Mouse (Mus musculus): Measurements from ENCODE around the gene Rabgap1l. TPM values are rescaled to one million over a fixed set of nuclear protein-coding genes. Genes with fewer than 3 reads are reported as not detected.
A peak's percentile ranks its signal among the peaks of the same experiment; 100 is the strongest.

Gene Rabgap1l
- polyA plus RNA-seq, 1 experiment from 2014 or later = 27.0 TPM

DNA sequence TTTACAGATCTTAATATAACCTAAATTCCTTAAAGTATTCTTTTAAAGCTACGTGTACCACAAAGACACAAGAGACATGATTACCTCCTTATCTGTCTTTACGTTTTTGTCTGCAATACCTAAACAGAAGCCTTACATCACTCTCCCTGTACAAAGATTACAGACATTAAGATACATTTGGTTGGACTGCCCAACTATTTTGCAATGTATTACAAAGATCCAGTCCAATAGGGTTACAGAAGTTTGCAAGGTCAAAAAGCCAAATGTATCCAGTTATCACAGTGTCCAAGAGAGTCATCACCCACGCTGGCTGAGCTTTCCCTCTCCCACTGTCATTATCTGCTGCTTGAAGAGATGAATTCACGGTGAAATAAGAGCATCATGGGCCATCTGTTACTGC lies 63.1 kb downstream of the Rabgap1l start:
- no peaks in the 10 kb centered on the region for H3K9me3 ChIP-seq (replicated peaks; ENCODE audit: control insufficient read depth, low read length)
- no peak overlapping the region for H3K4me2 ChIP-seq (ENCODE audit: low read depth, low read length)
- H3K36me3 ChIP-seq (ENCODE audit: control insufficient read depth, insufficient read depth, low read length) = no peaks in the 10 kb centered on the region
- H3K4me3 ChIP-seq (replicated peaks; ENCODE audit: low read length) = no peak overlapping the region
- no peaks in the 10 kb centered on the region for H3K27me3 ChIP-seq (ENCODE audit: control insufficient read depth, insufficient read depth, low read length)
- no peak for ATAC-seq (ENCODE audit: insufficient read depth, low FRiP score)
- no peak overlapping the region for H3K9ac ChIP-seq (ENCODE audit: low read length)
- WGBS = 78% methylated on average over 4 of the region's 4 CpGs
- no peaks in the 10 kb centered on the region for H3K4me1 ChIP-seq (ENCODE audit: control insufficient read depth, insufficient read depth, low read length)
- no peak overlapping the region for H3K27ac ChIP-seq (ENCODE audit: low read length)

DNA sequence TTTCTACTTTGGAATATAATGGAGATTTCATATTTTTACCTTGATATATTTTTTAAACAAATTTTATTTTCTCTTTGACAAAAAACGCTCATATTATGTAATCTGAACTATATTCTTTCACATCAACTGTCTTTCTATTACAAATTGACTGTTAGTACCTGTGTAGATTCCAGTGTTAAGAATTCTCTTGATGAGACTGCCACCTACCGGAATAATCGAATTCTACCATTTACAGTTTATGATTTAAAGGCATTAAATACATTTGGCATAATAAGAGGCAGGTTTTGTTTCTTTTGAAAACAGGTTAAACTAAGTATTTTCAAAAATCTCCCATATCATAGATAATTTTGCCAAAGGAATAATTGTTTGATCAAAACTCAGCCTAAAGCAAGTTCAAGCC lies 75.3 kb downstream of the Rabgap1l start:
- Histone ChIP-seq H3K36me3 (ENCODE audit: control insufficient read depth, insufficient read depth, low read length) (no peaks in the 10 kb centered on the region; the same call in 1 of the 2 replicates), H3K4me3 (replicated peaks; ENCODE audit: low read length) (no peak overlapping the region), H3K9ac (ENCODE audit: low read length) (no peak overlapping the region), H3K9me3 (replicated peaks; ENCODE audit: control insufficient read depth, low read length) (no peaks in the 10 kb centered on the region), H3K4me1 (ENCODE audit: control insufficient read depth, insufficient read depth, low read length) (no peaks in the 10 kb centered on the region), H3K27me3 (ENCODE audit: control insufficient read depth, insufficient read depth, low read length) (no peaks in the 10 kb centered on the region), H3K27ac (ENCODE audit: low read length) (no peak overlapping the region), H3K4me2 (ENCODE audit: low read depth, low read length) (no peak overlapping the region)
- ATAC-seq (ENCODE audit: insufficient read depth, low FRiP score) = no peak
- 7% methylated on average over 3 of the region's 3 CpGs for WGBS

DNA sequence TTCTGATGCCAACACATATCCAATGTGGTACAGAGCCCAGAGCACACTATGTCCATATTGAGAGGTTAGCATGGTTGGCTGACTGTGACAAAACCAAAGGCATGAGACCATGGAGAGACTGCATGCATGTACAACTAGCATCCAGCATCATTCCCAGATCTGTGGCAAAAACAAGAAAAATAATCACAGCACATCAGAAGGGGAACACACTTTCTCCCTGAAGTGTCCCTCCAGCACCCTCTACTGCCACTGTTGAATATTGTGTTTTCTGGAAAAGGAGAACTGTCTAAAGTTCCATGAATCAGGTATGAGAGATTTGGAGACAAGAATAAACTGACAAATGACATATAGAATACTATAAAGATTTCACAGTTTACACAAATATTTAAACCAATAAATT lies 78.3 kb downstream of the Rabgap1l start:
- no peaks in the 10 kb centered on the region for H3K9me3 ChIP-seq (replicated peaks; ENCODE audit: control insufficient read depth, low read length)
- H3K4me2 ChIP-seq (ENCODE audit: low read depth, low read length) = no peak overlapping the region
- H3K36me3 ChIP-seq (ENCODE audit: control insufficient read depth, insufficient read depth, low read length) = no peaks in the 10 kb centered on the region
- no peak overlapping the region for H3K4me3 ChIP-seq (replicated peaks; ENCODE audit: low read length)
- H3K4me1 ChIP-seq (ENCODE audit: control insufficient read depth, insufficient read depth, low read length) = no peaks in the 10 kb centered on the region
- no peak overlapping the region for H3K27ac ChIP-seq (ENCODE audit: low read length)
- H3K27me3 ChIP-seq (ENCODE audit: control insufficient read depth, insufficient read depth, low read length) = no peaks in the 10 kb centered on the region
- H3K9ac ChIP-seq (ENCODE audit: low read length) = no peak overlapping the region
- no peak for ATAC-seq (ENCODE audit: insufficient read depth, low FRiP score)

DNA sequence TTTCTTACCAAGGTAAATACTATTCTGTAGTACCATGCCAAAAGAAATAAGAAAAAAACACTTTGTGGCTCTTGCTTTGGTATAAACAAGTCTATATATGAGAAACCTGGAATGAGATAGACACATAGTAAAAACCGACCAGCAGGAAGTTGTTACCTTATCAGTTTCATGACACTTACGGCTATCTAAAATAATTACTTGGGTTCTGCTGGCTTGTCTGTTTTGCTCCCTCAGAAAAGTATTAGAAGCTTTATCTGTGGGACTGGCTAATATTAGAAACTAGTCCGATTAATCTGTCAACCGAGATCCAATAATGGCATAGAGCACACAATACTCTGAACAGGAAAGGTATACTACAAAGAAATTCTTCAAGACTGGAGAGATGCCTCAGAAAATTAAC lies 79.1 kb downstream of the Rabgap1l start:
- H3K4me3 ChIP-seq (replicated peaks; ENCODE audit: low read length) = no peak overlapping the region
- no peak for ATAC-seq (ENCODE audit: insufficient read depth, low FRiP score)

DNA sequence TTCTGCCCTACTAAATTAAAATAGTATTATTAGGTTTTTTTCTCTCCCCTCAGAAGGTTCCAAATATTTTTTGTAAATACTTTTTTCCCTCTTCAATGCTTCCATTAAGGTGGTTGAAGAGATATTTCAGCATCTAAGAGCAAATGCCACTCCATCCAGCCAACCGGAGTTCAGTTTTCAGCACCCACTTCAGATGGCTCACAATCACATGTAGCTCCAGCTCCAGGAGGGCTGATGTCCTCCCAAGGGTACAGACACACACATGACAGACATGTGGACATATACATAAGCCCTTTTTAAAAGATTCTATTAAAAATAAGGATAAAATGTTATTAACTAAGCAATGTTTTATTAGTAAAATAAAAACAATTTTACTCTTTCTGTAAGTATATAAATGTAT lies 79.6 kb downstream of the Rabgap1l start:
- 98% methylated on average over 1 of the region's 1 CpGs for WGBS
- no peak for ATAC-seq (ENCODE audit: insufficient read depth, low FRiP score)
- Histone ChIP-seq H3K4me1 (ENCODE audit: control insufficient read depth, insufficient read depth, low read length) (no peaks in the 10 kb centered on the region), H3K9me3 (replicated peaks; ENCODE audit: control insufficient read depth, low read length) (no peaks in the 10 kb centered on the region), H3K36me3 (ENCODE audit: control insufficient read depth, insufficient read depth, low read length) (no peaks in the 10 kb centered on the region), H3K27ac (ENCODE audit: low read length) (no peak overlapping the region), H3K4me2 (ENCODE audit: low read depth, low read length) (no peak overlapping the region), H3K4me3 (replicated peaks; ENCODE audit: low read length) (no peak overlapping the region), H3K27me3 (ENCODE audit: control insufficient read depth, insufficient read depth, low read length) (no peaks in the 10 kb centered on the region), H3K9ac (ENCODE audit: low read length) (no peak overlapping the region)

More for the DNA sequence above, 79.1 kb downstream of the Rabgap1l start:
- Histone ChIP-seq H3K4me1 (ENCODE audit: control insufficient read depth, insufficient read depth, low read length) (no peaks in the 10 kb centered on the region), H3K27me3 (ENCODE audit: control insufficient read depth, insufficient read depth, low read length) (no peaks in the 10 kb centered on the region), H3K4me2 (ENCODE audit: low read depth, low read length) (no peak overlapping the region), H3K36me3 (ENCODE audit: control insufficient read depth, insufficient read depth, low read length) (no peaks in the 10 kb centered on the region), H3K9me3 (replicated peaks; ENCODE audit: control insufficient read depth, low read length) (no peaks in the 10 kb centered on the region), H3K27ac (ENCODE audit: low read length) (no peak overlapping the region), H3K9ac (ENCODE audit: low read length) (no peak overlapping the region)
- 79% methylated on average over 4 of the region's 4 CpGs for WGBS

DNA sequence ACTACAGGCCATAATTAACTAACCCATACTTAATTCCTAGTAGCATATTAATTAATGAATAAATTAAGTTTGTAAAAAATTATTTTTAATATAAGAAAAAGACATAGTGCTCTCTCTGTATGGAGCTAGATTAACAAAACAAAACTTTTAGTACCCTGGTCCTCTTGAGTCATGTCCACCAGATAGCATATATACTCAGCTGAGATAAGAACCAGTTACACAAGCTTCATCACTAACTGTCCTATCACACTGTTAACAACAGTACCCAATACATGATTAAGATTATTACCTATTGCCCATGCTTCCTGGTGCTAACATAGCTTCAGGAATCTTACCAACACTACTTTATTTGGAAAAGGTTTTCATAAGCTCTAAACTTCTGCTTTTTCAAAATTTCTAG lies 82.5 kb downstream of the Rabgap1l start:
- Histone ChIP-seq H3K36me3 (ENCODE audit: control insufficient read depth, insufficient read depth, low read length) (no peaks in the 10 kb centered on the region), H3K4me3 (replicated peaks; ENCODE audit: low read length) (no peak overlapping the region), H3K9ac (ENCODE audit: low read length) (no peak overlapping the region), H3K4me1 (ENCODE audit: control insufficient read depth, insufficient read depth, low read length) (no peaks in the 10 kb centered on the region), H3K4me2 (ENCODE audit: low read depth, low read length) (no peak overlapping the region), H3K9me3 (replicated peaks; ENCODE audit: control insufficient read depth, low read length) (no peaks in the 10 kb centered on the region), H3K27ac (ENCODE audit: low read length) (no peak overlapping the region), H3K27me3 (ENCODE audit: control insufficient read depth, insufficient read depth, low read length) (no peaks in the 10 kb centered on the region)
- ATAC-seq (ENCODE audit: insufficient read depth, low FRiP score) = no peak

DNA sequence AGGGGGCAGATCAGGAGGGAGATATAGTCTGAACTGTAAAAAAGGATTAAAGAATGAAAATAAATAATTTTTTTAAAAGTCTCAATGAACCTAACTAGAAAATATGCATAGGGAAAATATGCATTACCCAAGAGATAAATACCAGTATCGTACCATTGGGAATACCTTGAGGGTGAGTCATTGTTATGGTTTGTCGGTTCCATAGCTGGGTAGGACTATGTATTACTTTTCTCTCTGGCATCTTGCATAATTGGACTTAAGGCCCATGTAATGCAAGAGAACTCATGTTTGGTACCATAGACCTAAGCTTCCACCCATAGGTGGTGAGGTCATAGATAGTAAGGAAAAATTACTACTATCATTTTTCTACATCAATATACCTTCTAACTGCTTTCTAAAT lies 88.4 kb downstream of the Rabgap1l start:
- Histone ChIP-seq H3K27ac (ENCODE audit: low read length) (no peak overlapping the region), H3K36me3 (ENCODE audit: control insufficient read depth, insufficient read depth, low read length) (0 out of 2 replicates have a peak, but pooled peaks cover 4% of the 10 kb centered on the region), H3K4me3 (replicated peaks; ENCODE audit: low read length) (no peak overlapping the region), H3K4me2 (ENCODE audit: low read depth, low read length) (no peak overlapping the region), H3K4me1 (ENCODE audit: control insufficient read depth, insufficient read depth, low read length) (no peaks in the 10 kb centered on the region), H3K9me3 (replicated peaks; ENCODE audit: control insufficient read depth, low read length) (no peaks in the 10 kb centered on the region), H3K9ac (ENCODE audit: low read length) (no peak overlapping the region), H3K27me3 (ENCODE audit: control insufficient read depth, insufficient read depth, low read length) (no peaks in the 10 kb centered on the region)
- WGBS = 86% methylated on average over 2 of the region's 2 CpGs
- no peak for ATAC-seq (ENCODE audit: insufficient read depth, low FRiP score)

DNA sequence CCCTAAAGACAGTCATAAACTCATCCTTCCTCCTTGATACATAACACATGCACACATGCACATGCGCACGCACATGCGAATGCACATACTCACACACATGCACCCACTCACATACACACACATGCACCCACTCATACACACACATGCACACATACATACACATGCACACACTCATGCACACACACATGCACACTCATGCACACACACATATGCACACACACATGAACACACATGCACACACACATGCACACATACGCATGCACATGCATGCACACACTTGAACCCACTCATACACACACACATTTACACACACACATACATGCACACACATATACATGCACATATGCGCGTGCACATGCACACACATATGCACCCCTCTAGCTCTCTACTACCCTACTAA lies 89.2 kb downstream of the Rabgap1l start:
- no peak for ATAC-seq (ENCODE audit: insufficient read depth, low FRiP score)
- H3K4me3 ChIP-seq (replicated peaks; ENCODE audit: low read length) = no peak overlapping the region
- H3K27me3 ChIP-seq (ENCODE audit: control insufficient read depth, insufficient read depth, low read length) = no peaks in the 10 kb centered on the region
- no peaks in the 10 kb centered on the region for H3K9me3 ChIP-seq (replicated peaks; ENCODE audit: control insufficient read depth, low read length)
- no peak overlapping the region for H3K4me2 ChIP-seq (ENCODE audit: low read depth, low read length)
- no peaks in the 10 kb centered on the region for H3K4me1 ChIP-seq (ENCODE audit: control insufficient read depth, insufficient read depth, low read length)
- WGBS = 99% methylated on average over 6 of the region's 6 CpGs
- no peak overlapping the region for H3K27ac ChIP-seq (ENCODE audit: low read length)
- 0 out of 2 replicates have a peak, but pooled peaks cover 4% of the 10 kb centered on the region for H3K36me3 ChIP-seq (ENCODE audit: control insufficient read depth, insufficient read depth, low read length)
- H3K9ac ChIP-seq (ENCODE audit: low read length) = no peak overlapping the region

DNA sequence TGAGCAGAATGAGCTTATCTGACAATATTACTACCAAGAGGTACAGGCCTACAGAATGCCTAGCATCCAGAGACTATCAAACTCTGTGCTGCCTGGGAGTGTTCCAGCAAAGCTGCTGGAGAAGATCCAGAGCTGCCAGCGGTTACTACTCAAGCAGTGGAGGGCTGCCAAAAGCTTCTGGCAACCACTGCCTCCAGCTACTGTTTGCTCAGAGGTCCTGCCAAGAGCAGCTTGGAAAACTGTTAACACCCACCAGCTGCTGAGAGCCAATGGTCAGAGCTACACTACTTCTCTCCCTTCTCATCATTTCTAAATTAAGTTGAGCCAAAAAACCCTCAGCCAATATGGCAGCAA lies 99.9 kb downstream of the Rabgap1l start:
- Histone ChIP-seq H3K27ac (ENCODE audit: low read length) (no peak overlapping the region), H3K36me3 (ENCODE audit: control insufficient read depth, insufficient read depth, low read length) (no peaks in the 10 kb centered on the region), H3K9ac (ENCODE audit: low read length) (no peak overlapping the region), H3K9me3 (replicated peaks; ENCODE audit: control insufficient read depth, low read length) (no peaks in the 10 kb centered on the region), H3K4me2 (ENCODE audit: low read depth, low read length) (no peak overlapping the region), H3K4me1 (ENCODE audit: control insufficient read depth, insufficient read depth, low read length) (no peaks in the 10 kb centered on the region), H3K27me3 (ENCODE audit: control insufficient read depth, insufficient read depth, low read length) (no peaks in the 10 kb centered on the region), H3K4me3 (replicated peaks; ENCODE audit: low read length) (no peak overlapping the region)
- peak; percentile 91 for ATAC-seq (ENCODE audit: insufficient read depth, low FRiP score)
- 33% methylated on average over 1 of the region's 1 CpGs for WGBS

Measured in stomach, embryonic 16.5 days (tissue).